Mouse (Mus musculus) activated CD4-positive, CD25-positive, alpha-beta regulatory T cell, adult 4 months (primary cell): ENCODE measurements around the gene Trim26. TPM values are rescaled to one million over a fixed set of nuclear protein-coding genes. Genes with fewer than 3 reads are reported as not detected.

Experiments
- ATAC-seq: one replicate; pipeline ENCODE4 v1.8.0; 2017
- polyA plus RNA-seq, 2 experiments: library from polyadenylated mRNA; unstranded; fragments of 100-300 nt; shearing (Covaris generic); gene quantifications; one replicate each; pipeline ENCODE4 v1.2.1; 2017

Trim26 gene
- polyA plus RNA-seq, 2 experiments from 2014 or later, result 42.4 to 71.8 TPM

- ATAC-seq, result no peak
These were observed 63.8 kb downstream of the Trim26 start for GRCm38 (mm10) chr17:36900691-36901090.

GRCm38 (mm10) chr17:36903651-36904050 is 66.7 kb downstream of the Trim26 start:
- ATAC-seq, result no peak

DNA sequence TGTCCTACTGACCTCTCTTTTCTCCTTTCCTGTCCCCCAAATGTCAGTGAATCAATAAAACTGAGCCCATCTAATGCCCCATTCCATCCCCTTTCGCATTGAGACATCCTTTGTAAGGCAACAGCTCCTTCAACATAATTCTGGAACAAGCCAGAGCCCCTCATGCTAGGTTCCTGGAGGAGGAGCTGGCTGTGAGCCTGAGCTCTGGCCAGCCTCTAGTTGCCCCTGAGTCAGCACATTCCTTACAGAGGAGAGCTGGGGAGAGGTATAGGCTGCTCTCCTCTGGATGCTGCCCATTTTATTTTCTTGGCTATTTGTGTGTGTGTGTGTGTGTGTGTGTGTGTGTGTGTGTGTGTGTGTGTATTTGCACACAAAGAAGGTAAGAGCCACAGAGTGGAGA is 71.3 kb downstream of the Trim26 start:
- no peak for ATAC-seq

Other genes with a start within 250 kb of the Trim26 start
- gene H2-M9, start 194.5 kb upstream of the Trim26 start, polyA plus RNA-seq, result not detected
- gene H2-M1, start 164.9 kb upstream of the Trim26 start, polyA plus RNA-seq, result not detected
- not detected for gene H2-M10.5, start 64.2 kb upstream of the Trim26 start, polyA plus RNA-seq
- not detected for gene H2-M10.6, start 25.0 kb upstream of the Trim26 start, polyA plus RNA-seq
- gene Trim15, start 30.1 kb downstream of the Trim26 start, polyA plus RNA-seq, result not detected
- under 1 TPM in 1 of 2 experiments, not detected in 1; 0.20 TPM for gene Trim10, start 32.4 kb downstream of the Trim26 start, polyA plus RNA-seq
- gene Trim40, start 53.0 kb downstream of the Trim26 start, polyA plus RNA-seq, result not detected
- gene Trim31, start 61.0 kb downstream of the Trim26 start, polyA plus RNA-seq, result not detected
- not detected for gene Rnf39, start 105.8 kb downstream of the Trim26 start, polyA plus RNA-seq
- gene Ppp1r11, start 114.6 kb downstream of the Trim26 start, polyA plus RNA-seq, result 100 to 1,000 TPM; 190 to 210 TPM
- gene Znrd1, start 121.4 kb downstream of the Trim26 start, polyA plus RNA-seq, result 10 to 100 TPM; 72.7 to 81.5 TPM
- 1 to 10 TPM; 4.9 to 5.4 TPM for gene Znrd1as, start 121.5 kb downstream of the Trim26 start, polyA plus RNA-seq
- not detected for gene 2410137M14Rik, start 144.1 kb downstream of the Trim26 start, polyA plus RNA-seq
- not detected for gene H2-M5, start 152.4 kb downstream of the Trim26 start, polyA plus RNA-seq
- not detected for gene Zfp57, start 164.0 kb downstream of the Trim26 start, polyA plus RNA-seq
- not detected for gene Mog, start 186.3 kb downstream of the Trim26 start, polyA plus RNA-seq
- 1 to 10 TPM; 5.0 to 6.2 TPM for gene Gabbr1, start 208.8 kb downstream of the Trim26 start, polyA plus RNA-seq